Mouse (Mus musculus) embryonic facial prominence, embryonic 14.5 days (tissue): ENCODE data around the gene Cutal. TPM values are rescaled to one million over a fixed set of nuclear protein-coding genes. Genes with fewer than 3 reads are reported as not detected.

Source experiments
- ATAC-seq: fragments of 200-750 bp; cut with Nextera tagmentation; 2 replicates; pipeline ENCODE4 v1.8.0; 2017; ENCODE audit warnings: low read depth, moderate number of reproducible peaks, moderate TSS enrichment
- DNase-seq: peaks from one replicate; pipeline ENCODE4 v3.0.0-alpha.2; 2015; ENCODE audit warnings: low spot score
- H3K27ac ChIP-seq: fragments of 300-500 bp; sonication (generic); replicated peaks from 2 replicates; pipeline ENCODE4 v1.5.1; 2014; ENCODE audit warnings: low read depth, mild to moderate bottlenecking, low read length, moderate library complexity
- H3K27me3 ChIP-seq: fragments of 300-500 bp; sonication (generic); replicated peaks from 2 replicates; pipeline ENCODE4 v1.6.1; 2014; ENCODE audit warnings: low read length; ENCODE audit not compliant: control insufficient read depth, insufficient read depth
- H3K36me3 ChIP-seq: fragments of 300-500 bp; sonication (generic); 2 replicates; pipeline ENCODE4 v1.6.1; 2014; ENCODE audit warnings: low read length, mixed read lengths; ENCODE audit not compliant: control insufficient read depth, insufficient read depth
- H3K4me1 ChIP-seq: fragments of 300-500 bp; sonication (generic); 2 replicates; pipeline ENCODE4 v1.6.1; 2014; ENCODE audit warnings: antibody characterized with exemption, low read length; ENCODE audit not compliant: control insufficient read depth, insufficient read depth
- H3K4me2 ChIP-seq: fragments of 300-500 bp; sonication (generic); 2 replicates; pipeline ENCODE4 v1.6.1; 2014; ENCODE audit warnings: low read depth, mild to moderate bottlenecking, low read length, moderate library complexity, mixed read lengths
- H3K4me3 ChIP-seq: fragments of 300-500 bp; sonication (generic); 2 replicates; pipeline ENCODE4 v1.5.1; 2014; ENCODE audit warnings: low read depth, mild to moderate bottlenecking, low read length
- H3K9ac ChIP-seq: fragments of 300-500 bp; sonication (generic); 2 replicates; pipeline ENCODE4 v1.6.1; 2014; ENCODE audit warnings: low read depth, mild to moderate bottlenecking, low read length, moderate library complexity, mixed read lengths
- H3K9me3 ChIP-seq: fragments of 300-500 bp; sonication (generic); 2 replicates; pipeline ENCODE4 v1.6.1; 2016; ENCODE audit warnings: low read length; ENCODE audit not compliant: control insufficient read depth
- WGBS: fragments of 180-500 bp; shearing (Covaris S2); extraction: QIAGEN DNeasy Blood & Tissue Kit; methylation state at CpG from one replicate; pipeline ENCODE4 v1.1.7; 2014; 5-methylcytosine and 5-hydroxymethylcytosine counted together
- polyA plus RNA-seq: library from polyadenylated mRNA; unstranded; fragments of >200 nt; fragmentation: Nextera tagmentation; extraction: Ambion mirVana; gene quantifications from 2 replicates; pipeline ENCODE4 v1.2.1, GENCODE M21; 2014

Gene Cutal
- polyA plus RNA-seq, 1 experiment from 2014 or later = not detected

GRCm38 (mm10) chr2:34870520-34871474, 3.4 kb upstream of the Cutal start:
- Histone ChIP-seq H3K4me2 (peak overlapping the region; percentile 63), H3K4me1 (peaks cover 13% of the 10 kb centered on the region), H3K9ac (peak overlapping the region; percentile 90), H3K27ac (peak overlapping the region; percentile 91), H3K9me3 (no peaks in the 10 kb centered on the region), H3K4me3 (peak overlapping the region; percentile 91), H3K27me3 (peaks cover 27% of the 10 kb centered on the region), H3K36me3 (peaks cover 3% of the 10 kb centered on the region; the same call in 1 of the 2 replicates)
- ATAC-seq = peak; percentile 98
- under 1% methylated on average over 58 of the region's 67 CpGs for WGBS
- peak; percentile 100 for DNase-seq

- no peaks in the 10 kb centered on the region for H3K9me3 ChIP-seq
- H3K27ac ChIP-seq = no peak within 1 kb of the TSS
- H3K36me3 ChIP-seq = no peaks in the 10 kb centered on the region
- no peak for ATAC-seq
- peaks cover 27% of the 10 kb centered on the region for H3K27me3 ChIP-seq
- peak within 1 kb of the TSS; percentile 26; the same call in 1 of the 2 replicates for H3K9ac ChIP-seq
- H3K4me2 ChIP-seq = peak within 1 kb of the TSS; percentile 37
- peaks cover 5% of the 10 kb centered on the region for H3K4me1 ChIP-seq
- WGBS = 16% methylated on average over 8 of the region's 8 CpGs
- DNase-seq = no peak
- H3K4me3 ChIP-seq = peak within 1 kb of the TSS; percentile 18
Measured at GRCm38 (mm10) chr2:34874816-34875345, 685 bp downstream of the Cutal start, which contains the start of gene Psmd5. Gene Psmd5, minus strand, starts transcription at chr2:34874968.

- Histone ChIP-seq H3K4me2 (no peak overlapping the region), H3K4me1 (no peaks in the 10 kb centered on the region), H3K4me3 (no peak overlapping the region), H3K36me3 (no peaks in the 10 kb centered on the region), H3K9ac (no peak overlapping the region), H3K9me3 (no peaks in the 10 kb centered on the region), H3K27me3 (peaks cover 4% of the 10 kb centered on the region), H3K27ac (no peak overlapping the region)
- ATAC-seq (no peak), DNase-seq (no peak)
- 84% methylated on average over 10 of the region's 10 CpGs for WGBS
Measured at GRCm38 (mm10) chr2:34880054-34880453, 5.9 kb downstream of the Cutal start.

GRCm38 (mm10) chr2:34882757-34883156, 8.6 kb downstream of the Cutal start:
- H3K36me3 ChIP-seq = no peaks in the 10 kb centered on the region

GRCm38 (mm10) chr2:34883190-34883589, 9.0 kb downstream of the Cutal start:
- ATAC-seq (no peak), DNase-seq (no peak)
- H3K27ac ChIP-seq = no peak overlapping the region
- no peak overlapping the region for H3K4me3 ChIP-seq
- no peaks in the 10 kb centered on the region for H3K27me3 ChIP-seq
- no peaks in the 10 kb centered on the region for H3K36me3 ChIP-seq
- no peaks in the 10 kb centered on the region for H3K4me1 ChIP-seq
- no peak overlapping the region for H3K4me2 ChIP-seq
- 39% methylated on average over 5 of the region's 5 CpGs for WGBS
- H3K9me3 ChIP-seq = no peaks in the 10 kb centered on the region
- H3K9ac ChIP-seq = no peak overlapping the region

More at GRCm38 (mm10) chr2:34882757-34883156, 8.6 kb downstream of the Cutal start:
- 88% methylated on average over 2 of the region's 2 CpGs for WGBS
- no peak overlapping the region for H3K4me3 ChIP-seq
- no peaks in the 10 kb centered on the region for H3K4me1 ChIP-seq
- H3K27ac ChIP-seq = no peak overlapping the region
- no peak overlapping the region for H3K4me2 ChIP-seq
- H3K9me3 ChIP-seq = no peaks in the 10 kb centered on the region
- ATAC-seq (no peak), DNase-seq (no peak)
- no peak overlapping the region for H3K9ac ChIP-seq
- no peaks in the 10 kb centered on the region for H3K27me3 ChIP-seq

GRCm38 (mm10) chr2:34884186-34884585, 10.0 kb downstream of the Cutal start:
- no peak overlapping the region for H3K9ac ChIP-seq
- H3K4me2 ChIP-seq = no peak overlapping the region
- H3K4me1 ChIP-seq = no peaks in the 10 kb centered on the region
- H3K9me3 ChIP-seq = no peaks in the 10 kb centered on the region
- no peaks in the 10 kb centered on the region for H3K36me3 ChIP-seq
- H3K4me3 ChIP-seq = no peak overlapping the region
- no peak overlapping the region for H3K27ac ChIP-seq
- ATAC-seq (no peak), DNase-seq (no peak)
- H3K27me3 ChIP-seq = no peaks in the 10 kb centered on the region
- 48% methylated on average over 2 of the region's 2 CpGs for WGBS

GRCm38 (mm10) chr2:34893950-34894349, 19.8 kb downstream of the Cutal start:
- Histone ChIP-seq H3K27ac (no peak overlapping the region), H3K36me3 (no peaks in the 10 kb centered on the region), H3K4me3 (no peak overlapping the region), H3K4me1 (no peaks in the 10 kb centered on the region), H3K9me3 (no peaks in the 10 kb centered on the region), H3K4me2 (no peak overlapping the region), H3K9ac (no peak overlapping the region), H3K27me3 (no peaks in the 10 kb centered on the region)
- ATAC-seq (no peak), DNase-seq (no peak)
- WGBS = 76% methylated on average over 5 of the region's 5 CpGs

- ATAC-seq = no peak
- H3K9me3 ChIP-seq = no peaks in the 10 kb centered on the region
- H3K27ac ChIP-seq = no peak overlapping the region
- no peaks in the 10 kb centered on the region for H3K4me1 ChIP-seq
- H3K9ac ChIP-seq = no peak overlapping the region
- no peak overlapping the region for H3K4me3 ChIP-seq
- no peak for DNase-seq
- H3K4me2 ChIP-seq = no peak overlapping the region
- WGBS = 76% methylated on average over 19 of the region's 19 CpGs
- no peaks in the 10 kb centered on the region for H3K27me3 ChIP-seq
- H3K36me3 ChIP-seq = no peaks in the 10 kb centered on the region
Measured at GRCm38 (mm10) chr2:34895503-34896113, 21.4 kb downstream of the Cutal start.
